Mouse (Mus musculus) heart, postnatal 0 days (tissue): Measurements from ENCODE around the gene Emx2. TPM values are rescaled to one million over a fixed set of nuclear protein-coding genes. Genes with fewer than 3 reads are reported as not detected.

Experiments used
- ATAC-seq: fragments of 200-750 bp; cut with Nextera tagmentation; 2 replicates; pipeline ENCODE4 v1.8.0; 2017; ENCODE audit warnings: low read depth, moderate number of reproducible peaks, moderate library complexity; ENCODE audit not compliant: insufficient read depth
- DNase-seq: peaks from one replicate; pipeline ENCODE4 v3.0.0-alpha.2; 2016; ENCODE audit warnings: low spot score
- H3K27ac ChIP-seq: fragments of 300-500 bp; sonication (generic); 2 replicates; pipeline ENCODE4 v1.5.1; 2014; ENCODE audit warnings: low read depth, mild to moderate bottlenecking
- H3K27me3 ChIP-seq: fragments of 300-500 bp; sonication (generic); 2 replicates; pipeline ENCODE4 v1.6.1; 2014; ENCODE audit warnings: low read length, mixed read lengths; ENCODE audit not compliant: control insufficient read depth, insufficient read depth
- H3K36me3 ChIP-seq: fragments of 300-500 bp; sonication (generic); replicated peaks from 2 replicates; pipeline ENCODE4 v1.6.1; 2014; ENCODE audit warnings: low read length, mixed read lengths; ENCODE audit not compliant: control insufficient read depth, insufficient read depth
- H3K4me1 ChIP-seq: fragments of 300-500 bp; sonication (generic); 2 replicates; pipeline ENCODE4 v1.6.1; 2014; ENCODE audit warnings: antibody characterized with exemption; ENCODE audit not compliant: control insufficient read depth, insufficient read depth
- H3K4me2 ChIP-seq: fragments of 300-500 bp; sonication (generic); 2 replicates; pipeline ENCODE4 v1.6.1; 2014; ENCODE audit warnings: low read depth, mild to moderate bottlenecking, low read length, moderate library complexity
- H3K4me3 ChIP-seq: fragments of 300-500 bp; sonication (generic); 2 replicates; pipeline ENCODE4 v1.5.1; 2014; ENCODE audit warnings: low read depth, low read length
- H3K9ac ChIP-seq: fragments of 300-500 bp; sonication (generic); replicated peaks from 2 replicates; pipeline ENCODE4 v1.6.1; 2014; ENCODE audit warnings: low read depth, low read length, mixed read lengths
- H3K9me3 ChIP-seq: fragments of 300-500 bp; sonication (generic); replicated peaks from 2 replicates; pipeline ENCODE4 v1.6.1; 2016; ENCODE audit warnings: low read length; ENCODE audit not compliant: control insufficient read depth
- CTCF ChIP-seq: IDR thresholded peaks from 2 replicates; pipeline ENCODE4 v1.5.1; 2016; ENCODE audit warnings: antibody characterized with exemption, control low read depth, low read depth
- EP300 ChIP-seq: IDR thresholded peaks from 2 replicates; pipeline ENCODE4 v1.6.1; 2016; ENCODE audit warnings: antibody characterized with exemption, low read depth
- WGBS: fragments of 180-500 bp; shearing (Covaris S2); extraction: QIAGEN DNeasy Blood & Tissue Kit; methylation state at CpG from one replicate; pipeline ENCODE4 v1.1.7; 2014; 5-methylcytosine and 5-hydroxymethylcytosine counted together
- polyA plus RNA-seq: library from polyadenylated mRNA; unstranded; fragments of >200 nt; fragmentation: Nextera tagmentation; extraction: Ambion mirVana; gene quantifications from 2 replicates; pipeline ENCODE4 v1.2.1, GENCODE M21; 2015
- total RNA-seq: library from RNA; depleted of rRNA; stranded (reverse); fragments of >200 nt; gene quantifications from 2 replicates; pipeline ENCODE4 v1.2.3, GENCODE M21; 2014; ENCODE audit warnings: low replicate concordance

Gene Emx2
- total and polyA plus RNA-seq, 2 experiments from 2014 or later, result not detected

DNA sequence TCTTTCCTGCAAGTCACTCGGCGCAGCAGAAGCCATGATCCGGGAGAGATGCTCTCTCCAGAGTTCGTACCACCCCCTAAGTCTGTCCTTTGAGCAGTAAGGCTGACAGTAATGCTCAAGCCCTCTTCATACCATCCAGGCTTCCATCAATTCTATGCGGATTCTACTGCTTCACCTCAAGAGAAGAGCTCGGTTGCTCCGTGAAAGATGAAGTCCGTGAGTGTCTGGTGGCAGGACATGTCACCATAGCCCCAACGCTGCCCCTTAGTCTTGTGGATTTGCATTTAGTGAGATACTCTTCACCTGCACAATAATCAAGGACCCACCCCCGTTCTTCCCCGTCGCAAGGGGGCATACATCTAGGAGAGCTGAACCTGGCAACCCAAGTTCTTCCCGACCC, 4.6 kb upstream of the Emx2 start:
- Histone ChIP-seq H3K27me3 (peaks cover 99% of the 10 kb centered on the region), H3K27ac (no peak overlapping the region), H3K4me2 (no peak overlapping the region), H3K36me3 (no peaks in the 10 kb centered on the region), H3K9ac (no peak overlapping the region), H3K4me3 (no peak overlapping the region), H3K9me3 (no peaks in the 10 kb centered on the region), H3K4me1 (no peaks in the 10 kb centered on the region)
- no peak for TF ChIP-seq CTCF
- TF ChIP-seq EP300, result no peak
- 12% methylated on average over 13 of the region's 13 CpGs for WGBS
- ATAC-seq (no peak), DNase-seq (no peak)

DNA sequence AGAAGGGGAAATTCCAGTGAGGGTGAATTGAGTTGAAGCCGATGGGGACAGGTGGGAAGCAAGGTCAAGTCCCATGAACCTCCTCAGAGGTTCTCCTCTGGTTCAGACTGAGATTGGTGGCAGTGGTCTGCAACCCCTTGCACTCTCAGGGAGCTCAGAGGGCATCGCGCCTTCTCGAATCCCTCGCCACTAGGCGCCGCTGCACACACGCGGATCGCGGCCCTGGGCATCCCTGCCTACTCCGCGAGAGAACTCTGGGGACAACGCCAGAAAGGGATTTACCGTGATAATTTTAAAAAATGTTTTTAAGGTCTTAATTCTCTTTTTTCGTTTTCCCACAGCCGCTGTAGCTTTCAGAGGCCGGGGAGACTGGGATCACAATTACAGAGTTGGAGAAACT, 4.0 kb upstream of the Emx2 start:
- H3K4me2 ChIP-seq, result no peak overlapping the region
- no peak overlapping the region for H3K9ac ChIP-seq
- peak; percentile 76 for ATAC-seq
- H3K4me1 ChIP-seq, result 0 out of 2 replicates have a peak, but pooled peaks cover 5% of the 10 kb centered on the region
- DNase-seq, result peak; percentile 41
- no peaks in the 10 kb centered on the region for H3K36me3 ChIP-seq
- TF ChIP-seq CTCF (peak; percentile 88), EP300 (no peak)
- no peak overlapping the region for H3K4me3 ChIP-seq
- under 1% methylated on average over 18 of the region's 18 CpGs for WGBS
- no peaks in the 10 kb centered on the region for H3K9me3 ChIP-seq
- no peak overlapping the region for H3K27ac ChIP-seq
- H3K27me3 ChIP-seq, result peaks cover 99% of the 10 kb centered on the region

DNA sequence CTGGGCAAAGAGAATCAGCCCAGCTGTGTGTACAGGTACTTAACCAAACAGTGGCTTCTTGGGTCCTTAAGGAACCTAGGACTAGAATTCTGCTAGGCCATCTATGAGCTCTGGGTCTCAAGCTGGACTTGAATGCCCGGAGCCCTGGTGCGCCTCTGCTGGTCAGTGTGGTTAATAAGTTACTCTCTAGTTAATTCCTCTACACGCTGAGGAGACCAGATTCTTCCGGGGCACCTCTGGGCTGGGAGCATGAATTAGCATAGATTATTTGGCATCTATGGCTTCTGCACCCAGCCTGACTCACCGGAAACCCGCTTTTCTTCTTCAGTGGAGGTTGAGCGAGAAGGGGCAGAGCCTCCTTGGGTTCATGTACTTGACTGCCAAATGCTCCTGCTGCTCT, 2.5 kb upstream of the Emx2 start:
- Histone ChIP-seq H3K27ac (no peak overlapping the region), H3K4me2 (no peak overlapping the region), H3K27me3 (peaks cover 99% of the 10 kb centered on the region), H3K9me3 (no peaks in the 10 kb centered on the region), H3K36me3 (no peaks in the 10 kb centered on the region), H3K9ac (no peak overlapping the region), H3K4me3 (no peak overlapping the region), H3K4me1 (0 out of 2 replicates have a peak, but pooled peaks cover 8% of the 10 kb centered on the region)
- no peak for DNase-seq
- TF ChIP-seq EP300 (no peak), CTCF (peak; percentile 18; the same call in 1 of the 2 replicates)
- ATAC-seq, result no peak
- 11% methylated on average over 7 of the region's 7 CpGs for WGBS

DNA sequence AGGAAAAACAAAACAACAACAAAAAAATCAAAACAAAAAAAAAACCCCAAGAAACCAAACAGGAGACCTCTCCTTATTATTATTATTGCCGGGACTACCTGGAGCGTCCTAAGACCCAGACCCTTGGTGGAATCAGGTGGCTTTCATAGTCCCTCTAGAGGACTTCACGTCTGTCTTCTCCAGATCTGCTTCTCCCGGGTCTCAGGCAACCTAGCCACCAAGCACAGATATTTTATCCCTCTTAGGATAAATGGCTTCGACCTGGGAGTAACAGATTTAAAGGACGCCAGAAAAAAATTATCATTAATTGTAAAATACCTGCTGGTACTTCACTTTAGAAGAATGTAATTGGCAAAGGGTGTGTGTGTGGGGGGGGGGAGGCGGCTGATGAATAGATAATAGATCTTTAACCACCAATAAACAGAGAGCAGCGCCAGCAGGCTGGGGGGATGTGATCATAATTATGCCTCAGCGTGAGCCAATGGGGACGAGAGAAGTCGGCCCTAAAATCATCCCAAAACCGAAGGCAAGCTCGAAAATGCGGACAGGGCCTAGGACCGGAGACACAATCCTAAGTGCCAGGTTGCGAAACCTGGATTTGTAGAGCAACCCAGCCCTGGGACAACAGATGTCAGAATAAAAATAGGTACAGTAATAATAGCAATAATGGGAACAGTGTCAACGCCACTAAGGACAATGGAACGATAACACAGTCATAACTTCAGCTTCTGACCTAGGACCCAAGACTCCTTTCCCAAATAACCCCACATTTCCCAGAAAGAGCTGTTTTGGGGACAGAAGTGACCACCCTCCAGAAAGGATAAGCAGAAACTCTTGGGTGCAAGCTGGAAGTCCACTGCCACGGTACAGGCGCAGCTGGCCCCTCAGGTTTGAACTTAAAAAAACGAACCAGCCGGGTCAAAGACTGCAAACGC, 894 bp upstream of the Emx2 start:
- WGBS, result 3% methylated on average over 23 of the region's 23 CpGs
- TF ChIP-seq CTCF (no peak), EP300 (no peak)
- ATAC-seq (no peak), DNase-seq (no peak)
- peaks cover 99% of the 10 kb centered on the region for H3K27me3 ChIP-seq
- H3K9me3 ChIP-seq, result no peaks in the 10 kb centered on the region
- no peak overlapping the region for H3K27ac ChIP-seq
- no peak overlapping the region for H3K4me2 ChIP-seq
- no peak overlapping the region for H3K9ac ChIP-seq
- H3K4me1 ChIP-seq, result 0 out of 2 replicates have a peak, but pooled peaks cover 8% of the 10 kb centered on the region
- H3K36me3 ChIP-seq, result no peaks in the 10 kb centered on the region
- peak overlapping the region; percentile 38 for H3K4me3 ChIP-seq

DNA sequence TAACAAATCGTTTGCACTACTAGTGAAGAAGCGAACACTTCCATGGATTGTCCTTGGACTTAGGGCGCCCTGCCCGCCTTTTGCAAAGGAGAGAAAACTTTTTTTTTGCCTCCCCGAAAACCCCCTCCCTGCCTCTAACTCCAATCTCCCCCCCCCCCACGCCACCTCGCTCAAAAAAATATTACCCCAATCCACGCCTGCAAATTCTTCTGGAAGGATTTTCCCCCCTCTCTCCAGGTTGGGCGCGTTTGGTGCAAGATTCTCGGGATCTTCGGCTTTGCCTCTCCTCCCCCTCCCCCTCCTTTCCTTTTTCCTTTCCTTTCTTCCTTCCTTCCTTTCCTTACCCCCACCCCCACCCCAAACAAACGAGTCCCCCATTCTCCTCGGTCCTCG, 567 bp downstream of the Emx2 start:
- ATAC-seq (no peak), DNase-seq (no peak)
- H3K27ac ChIP-seq, result no peak overlapping the region
- H3K9ac ChIP-seq, result no peak overlapping the region
- H3K4me2 ChIP-seq, result peak overlapping the region; percentile 56
- peak overlapping the region; percentile 38 for H3K4me3 ChIP-seq
- H3K4me1 ChIP-seq, result 0 out of 2 replicates have a peak, but pooled peaks cover 8% of the 10 kb centered on the region
- H3K36me3 ChIP-seq, result no peaks in the 10 kb centered on the region
- H3K27me3 ChIP-seq, result peaks cover 99% of the 10 kb centered on the region
- TF ChIP-seq CTCF (no peak), EP300 (no peak)
- H3K9me3 ChIP-seq, result no peaks in the 10 kb centered on the region
- WGBS, result under 1% methylated on average over 15 of the region's 15 CpGs
